Mouse (Mus musculus) testis, adult 2 months (tissue): Measurements from ENCODE around the gene Kcnip4.

ENCODE experiments used
- CTCF ChIP-seq: fragments of 200-500 bp; IDR thresholded peaks from 2 replicates; pipeline ENCODE4 v1.5.1; 2012; ENCODE audit warnings: low read depth, mild to moderate bottlenecking, inconsistent platforms, low read length, moderate library complexity; ENCODE audit not compliant: control insufficient read depth, insufficient read depth, insufficient replicate concordance
- POLR2A ChIP-seq: fragments of 200-500 bp; IDR thresholded peaks from 2 replicates; pipeline ENCODE4 v1.6.1; 2012; ENCODE audit warnings: low read depth, mild to moderate bottlenecking, inconsistent platforms, low read length, moderate library complexity; ENCODE audit not compliant: control insufficient read depth

DNA sequence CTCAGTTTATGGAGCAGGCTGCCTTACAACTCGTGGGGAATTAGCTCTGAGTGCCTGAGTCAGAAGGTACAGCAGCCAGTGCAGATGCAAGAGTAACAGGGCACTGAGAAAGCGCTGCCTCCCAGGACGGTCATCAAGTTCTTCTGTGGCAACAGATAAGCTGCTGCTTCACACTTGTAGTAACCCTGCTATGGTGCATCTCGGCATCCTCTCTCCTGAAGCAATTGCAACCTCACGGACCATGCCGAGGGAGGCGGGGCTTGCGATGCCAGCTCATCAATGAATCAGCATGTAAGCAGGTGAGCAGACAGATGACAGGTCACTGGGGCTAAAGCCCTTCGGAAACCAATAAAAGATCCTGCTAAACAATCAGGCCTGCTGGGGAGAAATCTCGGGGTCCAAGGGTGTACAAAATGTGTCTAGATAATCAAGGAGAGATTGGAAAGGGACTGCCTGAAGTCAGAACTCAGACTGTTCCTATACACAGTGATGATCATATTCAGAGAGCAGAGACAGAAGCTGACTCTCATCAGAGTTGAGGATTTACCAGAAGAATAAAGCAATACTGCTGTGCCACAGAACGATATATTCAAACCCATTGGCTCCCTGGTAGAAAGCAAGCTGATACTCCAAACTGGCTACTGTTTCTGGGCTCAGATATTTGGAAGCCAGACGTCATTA lies 239.1 kb downstream of the Kcnip4 start:
- no peak for TF ChIP-seq CTCF
- no peak for TF ChIP-seq POLR2A
